Mouse (Mus musculus) CH12.LX (cell line): ENCODE data around the gene Ube2v1. TPM values are rescaled to one million over a fixed set of nuclear protein-coding genes. Genes with fewer than 3 reads are reported as not detected.
A peak's percentile ranks its signal among the peaks of the same experiment; 100 is the strongest.

Experiments used
- DNase-seq: peaks from one replicate; pipeline ENCODE4 v3.0.0-alpha.2; 2013; ENCODE audit errors: extremely low read depth
- H3K27ac ChIP-seq: 2 replicates; pipeline ENCODE4 v1.5.1; 2012; ENCODE audit warnings: low read depth, mild to moderate bottlenecking, control low read depth, moderate library complexity; ENCODE audit not compliant: insufficient read depth
- H3K27me3 ChIP-seq: replicated peaks from 2 replicates; pipeline ENCODE3; 2012; ENCODE audit warnings: inconsistent platforms
- H3K36me3 ChIP-seq, 2 experiments: replicated peaks in 1 of 2; 2 replicates each; pipeline versions ENCODE3 to v1.6.1; 2012; ENCODE audit warnings: inconsistent platforms in 1 of 2, low read length in 1 of 2, mild to moderate bottlenecking in 1 of 2, mixed read lengths in 1 of 2, moderate library complexity in 1 of 2; ENCODE audit not compliant: control insufficient read depth in 1 of 2, insufficient read depth in 1 of 2
- H3K4me1 ChIP-seq, 2 experiments: 2 replicates each; pipeline ENCODE4 v1.6.1; 2012; ENCODE audit warnings: inconsistent platforms in 1 of 2, moderate library complexity in 1 of 2; ENCODE audit not compliant: insufficient read depth in 2 of 2, control insufficient read depth in 1 of 2
- H3K4me2 ChIP-seq: 2 replicates; pipeline ENCODE4 v1.6.1; 2012; ENCODE audit warnings: low read depth, mild to moderate bottlenecking, control low read depth; ENCODE audit not compliant: poor library complexity, insufficient read depth, severe bottlenecking
- H3K4me3 ChIP-seq, 3 experiments: fragments of 150-350 bp in 1 of 3; sonication (generic) in 1 of 3; replicated peaks in 1 of 3; 2 replicates each; pipeline versions ENCODE3 to v1.5.1; 2011 to 2012; ENCODE audit warnings: low read depth in 2 of 3, low read length in 2 of 3, mild to moderate bottlenecking in 2 of 3, moderate library complexity in 2 of 3, control low read depth in 1 of 3, improper control_type of control experiment in 1 of 3, inconsistent platforms in 1 of 3, mixed read lengths in 1 of 3; ENCODE audit not compliant: poor library complexity in 1 of 3
- H3K79me2 ChIP-seq: replicated peaks from 2 replicates; pipeline ENCODE4 v1.6.1; 2012; ENCODE audit warnings: mild to moderate bottlenecking, moderate library complexity; ENCODE audit not compliant: control insufficient read depth, poor library complexity, insufficient read depth, severe bottlenecking; ENCODE audit errors: extremely low read depth
- H3K9ac ChIP-seq: 2 replicates; pipeline ENCODE4 v1.6.1; 2012; ENCODE audit warnings: low read depth, mild to moderate bottlenecking, control low read depth, moderate library complexity; ENCODE audit not compliant: insufficient read depth
- H3K9me3 ChIP-seq: replicated peaks from 2 replicates; pipeline ENCODE3; 2012; ENCODE audit warnings: low read length, inconsistent platforms, mixed read lengths
- BHLHE40 ChIP-seq: IDR thresholded peaks from 2 replicates; pipeline ENCODE4 v1.6.1; 2011; ENCODE audit warnings: mild to moderate bottlenecking, low read depth, low read length, improper control_type of control experiment
- CHD2 ChIP-seq: IDR thresholded peaks from 2 replicates; pipeline ENCODE4 v1.6.1; 2011; ENCODE audit warnings: low read length, improper control_type of control experiment
- CTCF ChIP-seq, 2 experiments: IDR thresholded peaks in 1 of 2; conservative IDR thresholded peaks in 1 of 2; 2 replicates each; pipeline ENCODE4 v1.5.1; 2011 to 2012; ENCODE audit warnings: low read depth in 2 of 2, low read length in 2 of 2, improper control_type of control experiment in 1 of 2, inconsistent platforms in 1 of 2, mild to moderate bottlenecking in 1 of 2, moderate library complexity in 1 of 2
- E2F4 ChIP-seq: IDR thresholded peaks from 2 replicates; pipeline ENCODE4 v1.6.1; 2011; ENCODE audit warnings: low read depth, low read length, improper control_type of control experiment; ENCODE audit not compliant: insufficient replicate concordance
- ELF1 ChIP-seq: IDR thresholded peaks from 2 replicates; pipeline ENCODE4 v1.6.1; 2014; ENCODE audit warnings: low read depth, mild to moderate bottlenecking, inconsistent platforms, low read length, improper control_type of control experiment
- EP300 ChIP-seq: IDR thresholded peaks from 2 replicates; pipeline ENCODE4 v1.6.1; 2011; ENCODE audit warnings: low read length, improper control_type of control experiment
- ETS1 ChIP-seq: conservative IDR thresholded peaks from 2 replicates; pipeline ENCODE4 v1.6.1; 2012; ENCODE audit warnings: low read depth, mild to moderate bottlenecking, inconsistent platforms, low read length, improper control_type of control experiment, moderate library complexity
- HCFC1 ChIP-seq: IDR thresholded peaks from 2 replicates; pipeline ENCODE4 v1.6.1; 2012; ENCODE audit warnings: low read depth, mild to moderate bottlenecking, inconsistent platforms, low read length, improper control_type of control experiment
- JUN ChIP-seq: IDR thresholded peaks from 2 replicates; pipeline ENCODE4 v1.6.1; 2011; ENCODE audit warnings: low read depth, mild to moderate bottlenecking, low read length, improper control_type of control experiment, moderate library complexity; ENCODE audit not compliant: insufficient read depth
- KAT2A ChIP-seq: IDR thresholded peaks from 2 replicates; pipeline ENCODE4 v1.6.1; 2012; ENCODE audit warnings: low read length, improper control_type of control experiment, inconsistent platforms; ENCODE audit not compliant: insufficient replicate concordance
- MEF2A ChIP-seq: IDR thresholded peaks from 2 replicates; pipeline ENCODE4 v1.6.1; 2014; ENCODE audit warnings: low read depth, mild to moderate bottlenecking, inconsistent platforms, low read length, improper control_type of control experiment, borderline replicate concordance
- RAD21 ChIP-seq: IDR thresholded peaks from 2 replicates; pipeline ENCODE4 v1.6.1; 2011; ENCODE audit warnings: low read depth, mild to moderate bottlenecking, low read length, improper control_type of control experiment, moderate library complexity
- RCOR1 ChIP-seq: conservative IDR thresholded peaks from 2 replicates; pipeline ENCODE4 v1.6.1; 2012; ENCODE audit warnings: low read depth, mild to moderate bottlenecking, inconsistent platforms, low read length, improper control_type of control experiment
- SIN3A ChIP-seq: IDR thresholded peaks from 2 replicates; pipeline ENCODE4 v1.6.1; 2012; ENCODE audit warnings: low read length, improper control_type of control experiment, inconsistent platforms
- SMC3 ChIP-seq: IDR thresholded peaks from 2 replicates; pipeline ENCODE4 v1.6.1; 2011; ENCODE audit warnings: low read depth, low read length, improper control_type of control experiment
- TBP ChIP-seq: conservative IDR thresholded peaks from 2 replicates; pipeline ENCODE4 v1.6.1; 2011; ENCODE audit warnings: low read depth, low read length, improper control_type of control experiment
- TCF12 ChIP-seq: IDR thresholded peaks from 2 replicates; pipeline ENCODE4 v1.6.1; 2014; ENCODE audit warnings: low read depth, mild to moderate bottlenecking, inconsistent platforms, low read length, improper control_type of control experiment
- UBTF ChIP-seq: IDR thresholded peaks from 2 replicates; pipeline ENCODE4 v1.6.1; 2012; ENCODE audit warnings: low read depth, mild to moderate bottlenecking, inconsistent platforms, low read length, improper control_type of control experiment, moderate library complexity
- USF1 ChIP-seq: IDR thresholded peaks from 2 replicates; pipeline ENCODE4 v1.6.1; 2014; ENCODE audit warnings: low read depth, mild to moderate bottlenecking, inconsistent platforms, low read length, improper control_type of control experiment
- ZC3H11A ChIP-seq: IDR thresholded peaks from 2 replicates; pipeline ENCODE4 v1.6.1; 2012; ENCODE audit warnings: low read depth, mild to moderate bottlenecking, inconsistent platforms, low read length, improper control_type of control experiment
- ZMIZ1 ChIP-seq: IDR thresholded peaks from 2 replicates; pipeline ENCODE4 v1.6.1; 2012; ENCODE audit warnings: low read depth, mild to moderate bottlenecking, inconsistent platforms, low read length, improper control_type of control experiment
- ZNF384 ChIP-seq: IDR thresholded peaks from 2 replicates; pipeline ENCODE4 v1.6.1; 2012; ENCODE audit warnings: low read depth, low read length, improper control_type of control experiment, inconsistent platforms
- dilution Hi-C: fragments of 300-500 bp; cut with MboI; formaldehyde crosslinking; loops from 2 replicates; pipeline ENCODE4 v1.14.3; 2020; ENCODE audit warnings: low sequenced_read_pairs; ENCODE audit not compliant: extremely low pct_unique_long_range_greater_than_20kb, extremely low pct_ligation_motif_present
- in situ Hi-C: fragments of 300-500 bp; cut with MboI; formaldehyde crosslinking; loops from 3 replicates; pipeline ENCODE4 v1.14.3; 2019; ENCODE audit warnings: low sequenced_read_pairs, low pct_ligation_motif_present, low pct_unique_long_range_greater_than_20kb, mixed read lengths
- polyA plus RNA-seq: library from polyadenylated mRNA; unstranded; fragments of >175 nt; gene quantifications from 2 replicates; pipeline ENCODE4 v1.2.1, GENCODE M21; 2012; ENCODE audit warnings: low read depth; ENCODE audit not compliant: insufficient read length
- total RNA-seq, 2 experiments: library from RNA; depleted of rRNA; stranded (reverse); fragments of 300-350 nt in 1 of 2; fragments of >200 nt in 1 of 2; gene quantifications; 2 replicates each; pipeline ENCODE4 v1.2.3; 2012 to 2014

Gene Ube2v1
- total and polyA plus RNA-seq, 3 experiments, result 92.8 to 184 (median 126) TPM

GRCm38 (mm10) chr2:167680657-167681056, 48.8 kb upstream of the Ube2v1 start (continued):
- no peak for TF ChIP-seq TBP

- in situ Hi-C loops, result loop anchor here (5.0 kb wide), 2 partner anchors 38 to 148 kb away; no protein-coding TSS in a partner anchor
- no peaks in the 10 kb centered on the region for H3K79me2 ChIP-seq
- H3K27ac ChIP-seq, result no peak overlapping the region
- H3K9me3 ChIP-seq, result peaks cover 6% of the 10 kb centered on the region
- dilution Hi-C loops, result loop anchor here (25.0 kb wide), 1 partner anchor 207 kb away; no protein-coding TSS in a partner anchor
- peaks cover 4 to 12% of the 10 kb centered on the region in 2 experiments; a peak in 2 of 4 replicates for H3K4me1 ChIP-seq
- DNase-seq, result peak; percentile 77
- no peak overlapping the region for H3K9ac ChIP-seq
- H3K27me3 ChIP-seq, result peaks cover 49% of the 10 kb centered on the region
- no peak overlapping the region for H3K4me2 ChIP-seq
- TF ChIP-seq MEF2A (0 out of 2 replicates have a peak, but pooled peaks have one; percentile 18), CTCF (conservative IDR thresholded peaks at IDR 0.05 in 1 of 2, IDR thresholded peaks at IDR 0.05 in 1 of 2; ENCODE audit: low read depth in 2 of 2, low read length in 2 of 2) (peak; percentile 65 to 95), TCF12 (peak; percentile 58; the same call in 1 of the 2 replicates), SMC3 (peak; percentile 93), BHLHE40 (0 out of 2 replicates have a peak, but pooled peaks have one; percentile 16), EP300 (no peak), SIN3A (no peak), ZC3H11A (peak; percentile 24; the same call in 1 of the 2 replicates), RAD21 (peak; percentile 75)
- no peak overlapping the region for H3K4me3 ChIP-seq
- H3K36me3 ChIP-seq, result no peaks in the 10 kb centered on the region
Observed at GRCm38 (mm10) chr2:167679902-167680430, 48.1 kb upstream of the Ube2v1 start.

DNA sequence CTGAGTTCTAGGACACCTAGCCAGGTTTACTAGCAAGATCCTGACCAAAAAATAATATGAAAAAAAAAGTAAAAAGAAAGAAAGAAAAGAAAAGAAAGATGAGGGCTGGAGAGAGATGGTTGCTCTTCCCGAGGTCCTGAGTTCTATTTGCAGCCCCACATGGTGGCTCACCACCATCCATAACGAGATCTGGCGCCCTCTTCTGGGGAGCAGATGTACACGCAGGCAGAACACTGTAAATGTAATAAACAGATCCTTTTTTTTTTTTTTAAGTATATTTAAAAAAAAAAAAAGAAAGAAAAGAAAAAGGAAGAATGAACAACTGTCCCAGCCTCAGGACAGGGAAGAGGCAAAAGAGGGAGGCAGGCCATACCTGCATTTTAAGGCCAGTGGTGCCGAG, 46.7 kb upstream of the Ube2v1 start:
- Histone ChIP-seq H3K4me2 (no peak overlapping the region), H3K79me2 (no peaks in the 10 kb centered on the region), H3K4me1 (peaks cover 3 to 12% of the 10 kb centered on the region in 2 experiments; a peak in 2 of 4 replicates), H3K27ac (no peak overlapping the region), H3K27me3 (peaks cover 43% of the 10 kb centered on the region), H3K9me3 (peaks cover 13% of the 10 kb centered on the region), H3K4me3 (no peak overlapping the region), H3K9ac (no peak overlapping the region), H3K36me3 (no peaks in the 10 kb centered on the region)
- dilution Hi-C loops, result loop anchor here (25.0 kb wide), 1 partner anchor 209 kb away; no protein-coding TSS in a partner anchor
- DNase-seq, result no peak
- TF ChIP-seq USF1, result no peak
- TF ChIP-seq MEF2A, result no peak
- TF ChIP-seq ETS1, result no peak
- no peak for TF ChIP-seq RCOR1
- no peak for TF ChIP-seq ELF1
- peak; percentile 21 for TF ChIP-seq RAD21
- TF ChIP-seq UBTF, result no peak
- peak in 1 of 2 experiments; percentile 58; a peak in 2 of 4 replicates for TF ChIP-seq CTCF (conservative IDR thresholded peaks at IDR 0.05 in 1 of 2, IDR thresholded peaks at IDR 0.05 in 1 of 2; ENCODE audit: low read depth in 2 of 2, low read length in 2 of 2)
- TF ChIP-seq HCFC1, result no peak
- TF ChIP-seq KAT2A, result no peak
- TF ChIP-seq JUN, result no peak
- no peak for TF ChIP-seq ZC3H11A
- no peak for TF ChIP-seq E2F4
- TF ChIP-seq CHD2, result no peak
- TF ChIP-seq BHLHE40, result no peak
- peak; percentile 56 for TF ChIP-seq ZNF384
- TF ChIP-seq ZMIZ1, result no peak
- TF ChIP-seq SMC3, result peak; percentile 32; the same call in 1 of the 2 replicates
- in situ Hi-C loops, result loop anchor here (5.0 kb wide), 2 partner anchors 36 to 146 kb away; no protein-coding TSS in a partner anchor
